Mouse (Mus musculus) cerebellum, adult 2 months (tissue): ENCODE data around the gene Fhod1.

Source experiments
- CTCF ChIP-seq: fragments of 200-500 bp; IDR thresholded peaks from 2 replicates; pipeline ENCODE4 v1.5.1; 2011; ENCODE audit warnings: low read depth, mild to moderate bottlenecking, control low read depth, low read length, moderate library complexity, borderline replicate concordance; ENCODE audit not compliant: insufficient read depth
- POLR2A ChIP-seq: fragments of 200-500 bp; IDR thresholded peaks from 2 replicates; pipeline ENCODE4 v1.6.1; 2011; ENCODE audit warnings: low read length, control low read depth, borderline replicate concordance; ENCODE audit not compliant: insufficient read depth

DNA sequence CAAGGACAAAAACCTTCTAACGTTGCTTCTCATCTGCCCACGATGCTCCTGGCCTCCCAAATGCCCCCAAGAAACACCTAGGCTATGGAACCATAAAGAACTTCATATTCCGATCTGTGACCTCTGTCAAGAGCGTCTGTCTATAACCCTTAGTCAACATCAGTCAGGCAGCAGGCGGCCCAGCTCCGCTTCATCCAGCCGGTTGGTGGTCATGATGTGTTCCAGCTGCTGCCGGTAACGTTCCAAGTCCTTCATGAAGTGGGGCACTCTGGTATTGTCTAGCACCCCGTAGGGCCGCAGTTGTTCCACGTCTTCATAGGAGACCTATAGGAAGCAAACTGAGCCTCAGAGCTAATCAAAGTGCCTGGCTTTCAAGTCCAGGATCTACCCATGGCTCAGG lies 65.9 kb downstream of the Fhod1 start:
- no peak for TF ChIP-seq POLR2A
- no peak for TF ChIP-seq CTCF
